Mouse (Mus musculus) embryonic facial prominence, embryonic 13.5 days (tissue): ENCODE results near the gene Atp10a. TPM values are rescaled to one million over a fixed set of nuclear protein-coding genes. Genes with fewer than 3 reads are reported as not detected.

Source experiments
- ATAC-seq: fragments of 200-750 bp; cut with Nextera tagmentation; 2 replicates; pipeline ENCODE4 v1.8.0; 2017; ENCODE audit warnings: low read depth; ENCODE audit not compliant: insufficient number of reproducible peaks, insufficient read depth, low FRiP score, low TSS enrichment
- H3K27ac ChIP-seq: fragments of 300-500 bp; sonication (generic); 2 replicates; pipeline ENCODE4 v1.5.1; 2015; ENCODE audit warnings: moderate library complexity, mild to moderate bottlenecking, inconsistent platforms
- H3K27me3 ChIP-seq: fragments of 300-500 bp; sonication (generic); 2 replicates; pipeline ENCODE4 v1.6.1; 2015; ENCODE audit warnings: mild to moderate bottlenecking, inconsistent platforms
- H3K36me3 ChIP-seq: fragments of 300-500 bp; sonication (generic); 2 replicates; pipeline ENCODE4 v1.6.1; 2015; ENCODE audit warnings: mild to moderate bottlenecking, inconsistent platforms
- H3K4me1 ChIP-seq: fragments of 300-500 bp; sonication (generic); 2 replicates; pipeline ENCODE4 v1.6.1; 2015; ENCODE audit warnings: inconsistent platforms
- H3K4me2 ChIP-seq: fragments of 300-500 bp; sonication (generic); 2 replicates; pipeline ENCODE4 v1.6.1; 2015; ENCODE audit warnings: moderate library complexity, mild to moderate bottlenecking, inconsistent platforms
- H3K4me3 ChIP-seq: fragments of 300-500 bp; sonication (generic); 2 replicates; pipeline ENCODE4 v1.5.1; 2015; ENCODE audit warnings: mild to moderate bottlenecking, inconsistent platforms
- H3K9ac ChIP-seq: fragments of 300-500 bp; sonication (generic); 2 replicates; pipeline ENCODE4 v1.6.1; 2015; ENCODE audit warnings: mild to moderate bottlenecking, inconsistent platforms
- H3K9me3 ChIP-seq: fragments of 300-500 bp; sonication (generic); 2 replicates; pipeline ENCODE4 v1.6.1; 2016; ENCODE audit warnings: inconsistent platforms
- WGBS: fragments of 180-500 bp; shearing (Covaris S2); methylation state at CpG from one replicate; pipeline ENCODE4 v1.1.7; 2015; ENCODE audit warnings: mixed read lengths; 5-methylcytosine and 5-hydroxymethylcytosine counted together
- polyA plus RNA-seq: library from polyadenylated mRNA; unstranded; fragments of >200 nt; fragmentation: Nextera tagmentation; extraction: Ambion mirVana; gene quantifications from 2 replicates; pipeline ENCODE4 v1.2.1, GENCODE M21; 2015

The Atp10a gene
- polyA plus RNA-seq, 1 experiment from 2014 or later: 2.0 TPM

DNA sequence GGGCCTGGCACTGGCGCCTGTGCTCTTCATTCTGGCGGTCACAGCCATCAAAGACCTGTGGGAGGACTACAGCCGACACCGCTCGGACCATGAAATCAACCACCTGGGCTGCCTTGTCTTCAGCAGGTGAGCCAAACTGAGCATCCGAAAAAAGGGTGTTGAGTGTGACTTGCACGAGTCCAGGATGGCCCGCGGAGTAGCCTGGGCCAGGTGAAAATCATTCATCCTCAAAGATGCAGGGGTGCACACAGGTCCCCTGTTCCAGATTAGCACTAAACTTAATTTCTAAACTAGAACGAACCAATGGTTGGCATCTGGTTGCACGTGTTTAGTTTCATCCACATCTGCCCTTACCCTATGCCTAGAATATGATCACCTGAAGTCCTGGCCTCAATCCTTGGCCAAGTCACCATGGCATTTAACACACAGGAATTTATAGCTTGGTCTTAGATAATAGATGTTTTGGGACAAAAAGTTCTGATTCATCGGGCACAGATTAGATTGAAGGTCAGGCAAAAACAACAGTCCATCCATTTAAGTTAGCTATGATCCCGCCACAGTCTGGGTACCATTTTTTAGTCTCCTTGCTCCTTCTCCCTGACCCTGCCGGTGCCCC is 2.9 kb downstream of the Atp10a start:
- Histone ChIP-seq H3K4me3 (peak overlapping the region; percentile 76), H3K9ac (peak overlapping the region; percentile 80), H3K4me2 (peak overlapping the region; percentile 93), H3K4me1 (0 out of 2 replicates have a peak, but pooled peaks cover 6% of the 10 kb centered on the region), H3K27me3 (peaks cover 2% of the 10 kb centered on the region; the same call in 1 of the 2 replicates), H3K9me3 (no peaks in the 10 kb centered on the region), H3K36me3 (no peaks in the 10 kb centered on the region), H3K27ac (no peak overlapping the region)
- no peak for ATAC-seq
- WGBS: 25% methylated on average over 14 of the region's 14 CpGs

DNA sequence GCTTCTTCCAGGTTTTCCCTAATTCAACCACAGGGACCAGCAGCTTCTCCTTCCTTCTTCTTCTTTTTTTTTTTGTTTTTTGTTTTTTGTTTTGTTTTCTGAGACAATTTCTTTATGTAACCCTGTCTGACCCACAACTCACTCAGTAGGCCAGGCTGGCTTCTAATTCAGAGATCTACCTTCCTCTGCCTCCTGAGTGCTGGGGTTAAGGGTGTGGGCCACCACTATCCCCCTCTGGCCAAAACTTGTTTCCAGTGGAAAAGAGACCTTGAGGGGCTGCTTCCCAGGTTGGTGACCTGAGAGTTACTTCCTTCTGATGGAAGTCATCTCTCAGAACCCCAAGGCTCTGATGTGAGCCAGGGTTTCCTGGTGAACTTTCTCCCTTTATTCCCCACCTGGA is 4.1 kb downstream of the Atp10a start:
- ATAC-seq: no peak
- no peak overlapping the region for H3K4me2 ChIP-seq

DNA sequence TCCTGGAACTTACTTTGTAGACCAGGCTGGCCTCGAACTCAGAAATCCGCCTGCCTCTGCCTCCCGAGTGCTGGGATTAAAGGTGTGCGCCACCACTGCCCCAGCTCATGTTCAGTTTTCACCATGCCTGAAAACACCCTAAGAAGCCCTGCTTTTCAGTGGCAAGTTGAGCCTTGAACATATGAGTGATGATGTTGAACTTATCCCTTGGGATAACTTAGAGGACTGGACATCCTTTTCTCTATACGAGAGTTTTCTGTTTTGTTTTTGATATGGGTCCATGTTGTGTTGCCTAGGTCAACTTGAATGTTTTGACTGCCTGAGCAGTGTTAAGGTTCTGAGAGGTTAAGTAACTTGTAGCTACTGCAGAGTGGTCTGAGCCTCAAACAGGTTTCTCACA is 4.7 kb downstream of the Atp10a start:
- no peak overlapping the region for H3K4me3 ChIP-seq
- no peaks in the 10 kb centered on the region for H3K9me3 ChIP-seq
- H3K9ac ChIP-seq: no peak overlapping the region
- H3K27me3 ChIP-seq: peaks cover 2% of the 10 kb centered on the region; the same call in 1 of the 2 replicates
- 0 out of 2 replicates have a peak, but pooled peaks cover 6% of the 10 kb centered on the region for H3K4me1 ChIP-seq
- WGBS: 92% methylated on average over 5 of the region's 5 CpGs
- ATAC-seq: no peak
- no peak overlapping the region for H3K27ac ChIP-seq
- H3K36me3 ChIP-seq: no peaks in the 10 kb centered on the region
- no peak overlapping the region for H3K4me2 ChIP-seq

More for the DNA sequence above, 4.1 kb downstream of the Atp10a start:
- H3K36me3 ChIP-seq: no peaks in the 10 kb centered on the region
- H3K9me3 ChIP-seq: no peaks in the 10 kb centered on the region
- no peak overlapping the region for H3K9ac ChIP-seq
- H3K4me1 ChIP-seq: 0 out of 2 replicates have a peak, but pooled peaks cover 6% of the 10 kb centered on the region
- no peak overlapping the region for H3K4me3 ChIP-seq
- H3K27ac ChIP-seq: no peak overlapping the region
- H3K27me3 ChIP-seq: peaks cover 2% of the 10 kb centered on the region; the same call in 1 of the 2 replicates

DNA sequence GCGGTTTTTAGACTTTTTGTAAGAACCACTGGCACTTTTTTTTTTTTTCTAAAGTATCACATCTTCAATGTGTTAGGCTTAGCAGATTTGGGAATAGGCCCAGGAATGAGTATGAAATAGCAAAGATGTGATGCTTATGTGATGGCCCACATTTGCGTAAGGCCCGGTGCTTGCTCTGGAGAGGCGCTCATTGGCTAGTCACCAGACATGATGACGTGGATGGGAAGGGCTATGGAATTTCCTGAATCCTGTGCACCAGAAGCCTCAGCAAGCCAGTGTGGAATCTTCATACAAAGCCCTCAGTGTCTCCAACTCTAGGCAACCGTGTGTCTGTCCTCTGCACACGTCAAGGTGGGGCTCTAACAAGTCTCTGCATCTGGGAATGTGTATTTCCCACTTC is 5.1 kb downstream of the Atp10a start:
- WGBS: 86% methylated on average over 7 of the region's 7 CpGs
- no peak overlapping the region for H3K27ac ChIP-seq
- H3K4me2 ChIP-seq: no peak overlapping the region
- no peaks in the 10 kb centered on the region for H3K36me3 ChIP-seq
- no peaks in the 10 kb centered on the region for H3K9me3 ChIP-seq
- H3K27me3 ChIP-seq: peaks cover 2% of the 10 kb centered on the region; the same call in 1 of the 2 replicates
- no peak overlapping the region for H3K4me3 ChIP-seq
- no peak for ATAC-seq
- 0 out of 2 replicates have a peak, but pooled peaks cover 6% of the 10 kb centered on the region for H3K4me1 ChIP-seq
- H3K9ac ChIP-seq: no peak overlapping the region

DNA sequence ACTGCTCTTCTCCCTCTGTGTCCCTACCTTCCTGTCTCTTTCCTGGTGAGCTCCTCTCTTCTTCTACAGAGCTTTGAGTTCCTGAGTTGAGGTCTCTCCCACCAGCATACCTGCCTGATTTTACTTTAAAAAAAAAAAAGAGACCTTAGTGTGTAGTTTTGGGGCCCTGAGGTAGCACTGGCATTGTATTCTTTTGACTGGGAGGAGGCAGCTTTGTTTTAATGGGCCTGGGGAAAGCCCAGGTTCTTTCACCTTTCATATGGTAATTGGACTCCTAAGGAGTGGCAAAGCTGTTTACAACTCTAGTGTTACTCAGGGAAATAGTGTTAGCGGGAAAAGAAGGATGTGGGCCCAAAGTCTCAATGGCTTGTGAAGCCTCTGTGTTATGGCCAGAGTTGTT is 12.7 kb downstream of the Atp10a start:
- WGBS: 74% methylated on average over 1 of the region's 1 CpGs
- 0 out of 2 replicates have a peak, but pooled peaks cover 3% of the 10 kb centered on the region for H3K9me3 ChIP-seq
- no peak overlapping the region for H3K4me2 ChIP-seq
- H3K36me3 ChIP-seq: 0 out of 2 replicates have a peak, but pooled peaks cover 6% of the 10 kb centered on the region
- H3K4me3 ChIP-seq: no peak overlapping the region
- H3K4me1 ChIP-seq: no peaks in the 10 kb centered on the region
- H3K27ac ChIP-seq: no peak overlapping the region
- no peak overlapping the region for H3K9ac ChIP-seq
- H3K27me3 ChIP-seq: no peaks in the 10 kb centered on the region
- ATAC-seq: no peak

DNA sequence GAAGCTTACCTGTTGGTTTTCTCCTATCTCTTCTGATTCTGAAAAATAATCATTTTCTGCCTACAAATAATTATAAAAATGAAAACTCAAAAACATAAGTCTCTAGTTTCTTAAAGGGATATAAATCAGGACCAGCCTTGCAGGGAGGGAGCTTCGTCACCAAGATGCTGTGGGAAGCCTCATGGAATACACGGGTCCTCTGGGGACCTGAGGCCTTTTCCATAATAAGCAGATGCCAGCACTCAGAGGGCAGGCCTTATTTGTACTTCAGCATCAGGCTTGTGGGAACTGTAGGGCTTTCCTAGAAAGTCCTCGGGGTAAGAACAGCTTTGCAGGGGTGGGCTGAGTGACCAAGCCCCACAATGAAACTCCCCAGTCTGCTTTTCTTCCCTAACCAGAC is 20.1 kb downstream of the Atp10a start:
- WGBS: 35% methylated on average over 3 of the region's 3 CpGs
- Histone ChIP-seq H3K4me1 (no peaks in the 10 kb centered on the region), H3K27ac (no peak overlapping the region), H3K27me3 (no peaks in the 10 kb centered on the region), H3K4me3 (no peak overlapping the region), H3K4me2 (no peak overlapping the region), H3K9me3 (0 out of 2 replicates have a peak, but pooled peaks cover 3% of the 10 kb centered on the region), H3K9ac (no peak overlapping the region), H3K36me3 (0 out of 2 replicates have a peak, but pooled peaks cover 6% of the 10 kb centered on the region)
- ATAC-seq: no peak

DNA sequence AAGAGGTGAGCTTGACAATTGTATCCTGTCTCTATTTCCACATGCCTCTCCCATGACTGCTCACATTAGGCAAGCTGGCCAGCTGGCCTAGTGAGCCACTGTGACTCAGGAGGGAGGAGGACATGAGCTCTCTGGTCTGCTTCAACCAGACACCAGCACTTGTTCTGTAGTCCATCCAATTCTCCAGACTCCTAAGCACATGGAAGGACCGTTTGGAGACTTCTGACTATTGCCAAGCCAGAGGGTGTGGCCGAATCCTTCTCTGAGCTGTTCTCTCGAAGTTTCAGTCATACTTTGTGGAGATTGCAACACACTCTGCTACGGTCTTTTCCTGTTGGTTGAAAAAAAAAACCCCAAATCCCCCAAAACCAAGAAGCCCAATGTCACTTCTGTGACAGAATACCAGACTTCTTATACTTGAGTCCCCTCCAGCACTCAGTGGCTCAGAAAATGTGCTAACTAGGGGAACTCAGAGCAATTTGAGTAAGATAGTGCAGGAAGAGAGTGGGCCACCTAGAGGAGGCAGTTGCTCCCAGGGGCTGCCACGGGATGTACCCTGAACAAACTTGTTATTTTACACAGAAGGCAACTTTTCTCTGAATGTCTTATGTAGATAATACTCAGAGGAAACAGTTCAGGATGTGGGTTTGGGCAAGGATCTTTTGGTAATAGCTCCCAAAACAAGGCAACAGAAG is 21.3 kb downstream of the Atp10a start:
- no peak overlapping the region for H3K4me3 ChIP-seq
- no peaks in the 10 kb centered on the region for H3K9me3 ChIP-seq
- H3K4me2 ChIP-seq: no peak overlapping the region
- ATAC-seq: no peak
- H3K4me1 ChIP-seq: no peaks in the 10 kb centered on the region
- no peak overlapping the region for H3K9ac ChIP-seq
- 63% methylated on average over 5 of the region's 5 CpGs for WGBS
- 0 out of 2 replicates have a peak, but pooled peaks cover 1% of the 10 kb centered on the region for H3K36me3 ChIP-seq
- no peaks in the 10 kb centered on the region for H3K27me3 ChIP-seq
- H3K27ac ChIP-seq: no peak overlapping the region

DNA sequence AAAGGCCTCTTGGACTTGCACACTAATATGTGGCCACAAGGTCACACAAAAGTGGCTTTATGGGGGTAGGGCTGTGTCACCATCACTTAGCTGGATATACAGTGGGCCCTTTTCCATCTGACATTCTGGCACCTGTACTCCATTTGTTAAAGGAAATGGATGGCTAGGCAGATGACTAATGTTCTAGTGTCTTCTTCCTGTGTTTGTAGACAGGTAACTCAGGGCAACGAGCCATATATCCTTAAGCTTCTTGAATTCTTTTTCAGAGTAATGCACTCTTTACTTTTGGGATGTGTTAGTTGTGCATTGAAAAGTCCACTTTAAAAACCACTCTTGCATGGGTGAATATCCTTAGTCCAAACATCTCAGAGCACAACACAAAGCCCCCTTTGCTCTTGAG is 30.0 kb downstream of the Atp10a start:
- no peak for ATAC-seq

DNA sequence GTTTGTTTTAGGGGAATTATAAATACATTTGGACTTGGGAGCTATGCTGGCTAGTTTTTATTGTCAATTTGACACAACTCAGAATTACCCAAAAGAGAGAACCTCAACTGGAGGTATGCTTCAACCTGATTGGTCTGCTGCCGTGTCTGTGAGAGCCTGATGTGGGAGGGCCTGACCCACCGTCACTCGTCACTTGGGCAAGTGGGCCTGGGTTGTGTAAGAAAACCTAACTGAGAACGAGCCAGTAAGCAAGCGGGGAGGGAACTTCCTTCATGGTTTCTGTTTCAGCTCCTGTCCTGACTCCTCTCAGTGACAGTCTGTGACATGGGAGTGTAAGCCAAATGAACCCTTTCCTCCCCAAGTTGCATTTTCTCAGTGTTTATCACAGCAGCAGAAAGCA is 30.6 kb downstream of the Atp10a start:
- Histone ChIP-seq H3K27ac (no peak overlapping the region), H3K4me2 (no peak overlapping the region), H3K27me3 (no peaks in the 10 kb centered on the region), H3K9me3 (no peaks in the 10 kb centered on the region), H3K36me3 (no peaks in the 10 kb centered on the region), H3K4me1 (no peaks in the 10 kb centered on the region), H3K9ac (no peak overlapping the region), H3K4me3 (no peak overlapping the region)
- ATAC-seq: no peak
- WGBS: 72% methylated on average over 5 of the region's 5 CpGs

More for the DNA sequence above, 30.0 kb downstream of the Atp10a start:
- 86% methylated on average over 1 of the region's 1 CpGs for WGBS
- H3K36me3 ChIP-seq: no peaks in the 10 kb centered on the region
- H3K27me3 ChIP-seq: no peaks in the 10 kb centered on the region
- no peaks in the 10 kb centered on the region for H3K9me3 ChIP-seq
- H3K4me3 ChIP-seq: no peak overlapping the region
- no peak overlapping the region for H3K4me2 ChIP-seq
- H3K27ac ChIP-seq: no peak overlapping the region
- H3K9ac ChIP-seq: no peak overlapping the region
- no peaks in the 10 kb centered on the region for H3K4me1 ChIP-seq

DNA sequence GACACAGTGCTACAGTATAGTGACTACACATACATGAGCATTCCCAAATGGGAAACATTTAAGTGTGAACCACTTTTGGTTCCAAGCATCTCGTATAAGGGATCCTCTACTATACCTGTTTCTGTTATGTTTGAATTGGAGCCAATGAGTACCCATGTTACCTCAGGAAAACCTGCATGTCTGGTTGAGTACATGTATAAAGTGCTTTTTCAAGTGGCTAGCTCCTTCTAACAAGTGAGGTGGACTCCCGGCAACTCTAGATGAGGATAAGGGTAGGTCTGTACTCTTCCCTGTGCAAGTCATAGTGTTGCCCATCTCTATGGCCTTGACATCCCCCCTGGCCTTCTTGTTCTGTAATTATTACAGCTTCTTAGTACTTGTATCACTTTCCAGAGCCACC is 31.0 kb downstream of the Atp10a start:
- no peak overlapping the region for H3K4me3 ChIP-seq
- no peaks in the 10 kb centered on the region for H3K27me3 ChIP-seq
- no peak for ATAC-seq
- no peak overlapping the region for H3K9ac ChIP-seq
- H3K27ac ChIP-seq: no peak overlapping the region
- WGBS: 92% methylated on average over 2 of the region's 2 CpGs
- H3K36me3 ChIP-seq: no peaks in the 10 kb centered on the region
- H3K9me3 ChIP-seq: no peaks in the 10 kb centered on the region
- no peaks in the 10 kb centered on the region for H3K4me1 ChIP-seq
- H3K4me2 ChIP-seq: no peak overlapping the region

DNA sequence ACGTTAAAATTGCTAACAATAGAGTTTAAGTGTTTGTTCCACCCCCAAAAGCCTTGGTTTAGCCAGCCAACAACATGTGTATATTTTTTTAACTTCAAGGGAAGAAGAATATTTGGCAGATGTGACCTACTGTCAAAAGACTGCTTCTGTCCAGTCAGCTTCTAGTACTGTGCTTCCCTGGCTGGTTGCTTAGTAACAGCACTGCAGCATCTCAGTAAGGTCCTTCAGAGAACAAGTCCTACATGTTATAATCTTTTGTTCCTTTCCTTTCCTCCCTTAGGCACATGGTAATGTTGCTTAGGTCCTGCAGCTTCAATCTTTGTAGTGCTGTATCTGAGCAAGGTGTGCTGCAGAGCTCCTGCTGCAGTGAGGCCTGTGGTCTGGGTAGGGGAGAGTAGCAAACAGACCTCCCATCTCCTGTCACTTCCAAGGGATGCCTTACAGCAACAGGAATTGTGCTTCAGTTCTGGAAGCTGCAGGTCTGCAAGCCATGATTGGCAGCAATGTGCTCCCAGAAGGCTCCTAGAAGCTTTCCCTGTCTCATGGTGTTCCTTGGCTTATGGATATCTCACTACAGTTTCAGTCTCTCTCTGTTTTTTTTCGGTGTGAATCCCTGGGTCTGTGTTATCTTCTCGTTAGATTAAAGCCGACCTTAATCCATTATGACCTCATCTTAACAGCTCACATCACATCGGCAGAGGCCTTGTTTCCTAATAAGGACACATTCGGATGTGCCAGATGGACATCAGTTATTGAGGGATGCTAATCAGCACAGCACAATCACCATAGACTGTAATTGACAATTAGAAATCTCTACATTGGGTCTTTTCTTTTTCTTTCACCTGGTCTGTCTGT is 34.3 kb downstream of the Atp10a start:
- no peaks in the 10 kb centered on the region for H3K36me3 ChIP-seq
- H3K9me3 ChIP-seq: no peaks in the 10 kb centered on the region
- H3K9ac ChIP-seq: no peak overlapping the region
- H3K27me3 ChIP-seq: no peaks in the 10 kb centered on the region
- no peak overlapping the region for H3K4me3 ChIP-seq
- no peak overlapping the region for H3K4me2 ChIP-seq
- WGBS: 83% methylated on average over 6 of the region's 6 CpGs
- no peak for ATAC-seq
- peaks cover 8% of the 10 kb centered on the region; the same call in 1 of the 2 replicates for H3K4me1 ChIP-seq
- no peak overlapping the region for H3K27ac ChIP-seq
